Mouse (Mus musculus) testis, adult 2 months (tissue): ENCODE results near the gene Rabl3. TPM values are rescaled to one million over a fixed set of nuclear protein-coding genes. Genes with fewer than 3 reads are reported as not detected.

Experiments
- H3K27ac ChIP-seq: fragments of 200-500 bp; 2 replicates; pipeline ENCODE4 v1.5.1; 2012; ENCODE audit warnings: low read depth, low read length; ENCODE audit not compliant: control insufficient read depth, insufficient read depth
- H3K27me3 ChIP-seq: fragments of 200-500 bp; 2 replicates; pipeline ENCODE4 v1.6.1; 2012; ENCODE audit warnings: mild to moderate bottlenecking, low read length, moderate library complexity; ENCODE audit not compliant: control insufficient read depth, insufficient read depth
- H3K36me3 ChIP-seq: fragments of 200-500 bp; 2 replicates; pipeline ENCODE4 v1.6.1; 2012; ENCODE audit warnings: mild to moderate bottlenecking, low read length; ENCODE audit not compliant: control insufficient read depth, insufficient read depth
- H3K4me1 ChIP-seq: fragments of 200-500 bp; 2 replicates; pipeline ENCODE4 v1.6.1; 2012; ENCODE audit warnings: low read length; ENCODE audit not compliant: control insufficient read depth, insufficient read depth
- H3K4me3 ChIP-seq: fragments of 200-500 bp; 2 replicates; pipeline ENCODE4 v1.5.1; 2012; ENCODE audit warnings: low read depth, mild to moderate bottlenecking, low read length, moderate library complexity, mixed read lengths; ENCODE audit not compliant: control insufficient read depth
- CTCF ChIP-seq: fragments of 200-500 bp; IDR thresholded peaks from 2 replicates; pipeline ENCODE4 v1.5.1; 2012; ENCODE audit warnings: low read depth, mild to moderate bottlenecking, inconsistent platforms, low read length, moderate library complexity; ENCODE audit not compliant: control insufficient read depth, insufficient read depth, insufficient replicate concordance
- POLR2A ChIP-seq: fragments of 200-500 bp; IDR thresholded peaks from 2 replicates; pipeline ENCODE4 v1.6.1; 2012; ENCODE audit warnings: low read depth, mild to moderate bottlenecking, inconsistent platforms, low read length, moderate library complexity; ENCODE audit not compliant: control insufficient read depth
- polyA plus RNA-seq: library from polyadenylated mRNA; depleted of rRNA; stranded (reverse); fragments of >200 nt; gene quantifications from 2 replicates; pipeline ENCODE4 v1.2.3, GENCODE M21; 2012

Gene Rabl3
- polyA plus RNA-seq, 1 experiment: 6.0 TPM

DNA sequence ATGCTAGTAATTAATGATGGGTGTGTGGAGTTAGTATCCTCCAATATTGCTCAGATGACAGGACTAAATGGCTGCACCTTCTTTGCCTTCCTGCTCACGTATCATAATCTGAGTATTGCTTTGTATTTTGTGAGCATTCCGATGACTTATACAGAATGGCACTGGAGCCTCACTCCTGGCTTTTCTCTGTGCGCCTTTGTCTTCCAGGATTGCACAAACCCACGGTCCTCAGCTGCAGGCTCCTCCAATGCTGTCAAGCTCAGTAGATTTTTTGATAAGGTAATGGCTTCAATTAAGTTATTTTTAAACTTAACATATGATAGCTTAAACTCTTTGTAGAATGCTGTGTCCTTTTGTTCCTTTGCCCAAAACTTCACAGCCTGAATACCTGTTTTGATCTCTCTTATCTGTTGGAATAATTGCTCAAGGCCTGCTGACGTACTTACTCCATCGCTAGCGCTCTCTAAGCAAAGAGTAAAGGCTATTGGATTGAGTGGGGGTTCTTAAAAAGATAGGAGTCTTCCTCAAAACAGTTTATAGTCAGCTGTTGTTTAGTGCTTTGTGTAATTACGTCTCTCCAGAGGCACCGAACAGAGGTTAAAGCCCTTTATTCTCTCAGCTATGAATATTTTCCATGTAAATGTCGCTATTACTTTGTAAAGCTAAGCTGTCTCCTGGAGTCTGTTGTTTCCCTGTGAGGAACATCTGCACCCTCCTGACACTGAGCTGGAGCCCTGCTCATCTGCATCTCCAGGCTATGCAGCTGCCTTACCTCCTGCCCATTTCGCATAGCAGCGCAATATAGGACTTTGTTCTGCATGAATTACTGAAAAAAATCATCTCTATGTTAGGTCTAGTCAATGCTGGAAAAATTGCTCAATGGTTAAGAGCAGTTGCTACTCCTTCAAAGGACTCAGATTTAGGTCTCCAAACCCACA, 27.7 kb downstream of the Rabl3 start:
- H3K4me3 ChIP-seq: no peak overlapping the region
- TF ChIP-seq CTCF (no peak), POLR2A (no peak)
- no peaks in the 10 kb centered on the region for H3K4me1 ChIP-seq
- H3K27ac ChIP-seq: no peak overlapping the region
- H3K27me3 ChIP-seq: no peaks in the 10 kb centered on the region
- no peaks in the 10 kb centered on the region for H3K36me3 ChIP-seq

DNA sequence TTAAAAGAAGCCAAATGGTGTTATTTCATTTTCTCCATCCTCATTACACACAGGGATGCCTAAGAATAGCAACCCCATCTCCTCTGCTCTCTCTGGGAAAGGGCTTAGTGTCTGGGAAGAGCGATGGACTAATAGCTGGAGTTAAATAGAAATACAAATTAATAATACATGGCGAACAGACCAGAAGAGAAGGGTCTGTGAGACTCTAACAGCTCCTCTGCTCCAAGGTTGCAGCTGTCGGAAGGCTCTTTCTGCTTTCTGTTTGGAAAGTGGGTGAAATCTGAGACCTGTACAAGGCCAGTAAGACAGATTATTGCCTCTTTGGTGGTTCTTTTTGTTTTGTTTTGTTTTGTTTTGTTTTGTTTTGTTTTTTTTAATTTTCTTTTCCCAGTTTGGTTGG, 31.9 kb downstream of the Rabl3 start:
- Histone ChIP-seq H3K36me3 (no peaks in the 10 kb centered on the region), H3K27me3 (no peaks in the 10 kb centered on the region), H3K27ac (no peak overlapping the region), H3K4me1 (peaks cover 9% of the 10 kb centered on the region), H3K4me3 (no peak overlapping the region)
- TF ChIP-seq POLR2A: no peak

DNA sequence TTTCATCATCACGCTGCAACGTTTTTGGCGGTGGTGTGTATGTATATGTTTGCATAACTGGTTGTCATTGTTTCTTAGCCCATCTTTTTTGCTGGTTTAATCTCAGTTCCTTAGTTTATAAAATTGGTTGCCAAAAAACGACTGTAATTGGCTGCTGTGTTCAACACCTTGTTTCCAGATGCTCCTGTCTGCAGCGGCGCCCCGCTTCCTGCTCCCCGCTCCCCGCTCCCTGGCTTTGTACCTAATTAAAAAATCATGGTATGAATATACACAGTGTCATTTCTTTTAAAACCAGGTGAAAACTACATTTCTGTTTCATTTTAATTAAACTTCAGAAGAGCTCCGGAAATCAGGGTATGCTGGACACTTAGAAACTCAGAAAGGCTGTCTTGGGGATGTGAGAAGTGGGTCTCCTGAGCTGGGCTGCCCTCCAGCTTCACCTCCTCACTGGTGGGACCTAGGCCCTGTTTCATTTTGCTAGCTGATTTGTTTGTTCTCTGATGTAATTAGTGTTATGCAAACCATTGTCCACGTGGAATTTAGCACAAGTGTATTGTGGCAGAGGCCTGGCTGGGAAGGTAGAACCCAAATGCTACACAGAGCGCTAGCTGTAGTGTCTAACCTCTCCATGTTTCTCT, 32.6 kb downstream of the Rabl3 start:
- Histone ChIP-seq H3K36me3 (no peaks in the 10 kb centered on the region), H3K4me3 (no peak overlapping the region), H3K27ac (no peak overlapping the region), H3K27me3 (no peaks in the 10 kb centered on the region), H3K4me1 (peaks cover 9% of the 10 kb centered on the region)
- TF ChIP-seq CTCF (no peak), POLR2A (no peak)

DNA sequence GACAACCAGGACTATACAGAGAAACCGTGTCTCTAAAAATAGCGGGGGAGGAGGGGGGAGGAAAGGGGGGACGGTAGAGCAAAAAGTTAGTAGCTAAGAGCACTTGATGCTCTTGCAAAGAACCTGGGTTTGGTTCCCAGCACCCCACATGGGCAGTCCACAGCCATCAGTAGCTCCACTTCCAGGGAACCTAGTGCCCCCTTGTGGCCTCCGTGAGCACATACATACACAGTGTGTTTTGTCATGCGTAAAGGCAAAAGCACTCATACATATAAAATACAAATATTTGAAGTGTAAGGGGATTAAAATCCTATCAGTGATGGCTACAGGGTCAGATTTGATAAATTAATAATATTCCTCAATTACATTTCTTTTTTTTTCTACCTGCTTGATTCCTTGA, 33.4 kb downstream of the Rabl3 start:
- Histone ChIP-seq H3K27me3 (no peaks in the 10 kb centered on the region), H3K4me3 (no peak overlapping the region), H3K4me1 (peaks cover 9% of the 10 kb centered on the region), H3K36me3 (no peaks in the 10 kb centered on the region), H3K27ac (no peak overlapping the region)
- TF ChIP-seq CTCF: peak; percentile 58; the same call in 1 of the 2 replicates
- TF ChIP-seq POLR2A: no peak

DNA sequence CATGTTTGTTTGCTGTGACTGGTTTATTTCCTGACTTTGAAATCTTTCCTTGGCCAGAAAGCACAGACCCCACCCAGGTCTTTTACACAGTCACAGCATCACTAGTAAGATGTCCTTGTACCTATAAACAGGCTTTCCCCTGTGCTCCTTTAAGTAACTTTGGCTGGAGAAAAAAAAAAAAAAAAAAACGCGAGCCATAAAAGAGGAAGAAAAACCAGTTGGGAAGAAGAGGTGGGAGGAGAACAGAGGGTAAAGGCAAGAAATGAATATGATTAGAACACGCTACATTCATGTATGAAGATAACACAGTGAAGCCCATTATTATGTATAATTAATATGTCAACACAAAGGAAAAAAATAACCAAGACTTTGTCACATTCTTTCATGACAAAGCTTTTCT, 35.6 kb downstream of the Rabl3 start:
- Histone ChIP-seq H3K27ac (no peak overlapping the region), H3K4me1 (peaks cover 9% of the 10 kb centered on the region), H3K4me3 (no peak overlapping the region), H3K27me3 (no peaks in the 10 kb centered on the region), H3K36me3 (no peaks in the 10 kb centered on the region)
- no peak for TF ChIP-seq CTCF
- TF ChIP-seq POLR2A: no peak

DNA sequence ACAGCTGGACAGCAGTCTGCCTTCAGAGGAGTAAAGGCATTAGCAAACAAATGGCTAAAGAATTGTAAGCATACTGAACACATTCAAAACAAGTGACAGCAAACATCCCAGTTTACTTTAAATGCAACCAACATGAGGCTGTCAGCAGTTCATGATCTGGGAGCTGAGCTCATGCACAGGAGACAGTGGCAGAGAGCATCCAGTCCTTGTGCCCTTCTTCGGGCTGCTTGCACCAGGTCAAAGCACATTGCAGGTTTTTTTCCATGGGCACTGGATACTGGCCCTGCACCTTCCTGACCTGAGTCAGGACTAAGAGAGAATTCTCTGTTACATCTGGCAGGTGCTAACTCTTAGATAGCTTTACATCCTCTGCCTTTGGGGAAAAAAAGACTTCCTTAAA, 39.9 kb downstream of the Rabl3 start:
- Histone ChIP-seq H3K27ac (no peak overlapping the region), H3K4me3 (no peak overlapping the region), H3K36me3 (no peaks in the 10 kb centered on the region), H3K4me1 (peaks cover 9% of the 10 kb centered on the region), H3K27me3 (no peaks in the 10 kb centered on the region)
- TF ChIP-seq CTCF: no peak
- TF ChIP-seq POLR2A: no peak

DNA sequence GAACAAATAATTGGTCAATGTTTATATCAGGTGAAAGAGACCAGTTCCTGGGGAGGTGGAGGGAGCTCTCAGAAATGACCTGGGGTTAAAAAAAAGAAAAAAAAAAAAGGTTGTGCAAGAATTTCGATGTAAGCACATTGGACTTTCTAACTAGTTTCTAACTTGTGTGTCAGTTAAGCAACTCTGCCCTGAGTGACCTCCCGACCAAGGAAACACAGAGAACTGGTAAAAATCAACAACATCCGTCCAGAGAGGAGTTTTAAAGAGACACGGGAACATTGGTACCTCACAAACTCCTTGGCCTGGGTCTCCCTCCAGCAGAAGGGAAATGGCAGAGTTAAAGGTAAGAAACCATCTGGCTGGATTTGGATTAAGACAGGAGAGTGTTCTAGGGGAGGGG, 40.3 kb downstream of the Rabl3 start, which contains the start of gene Hgd:
Gene Hgd (plus strand): TSS at position 160 of the 400 bp plus-strand sequence.
- no peaks in the 10 kb centered on the region for H3K36me3 ChIP-seq
- TF ChIP-seq POLR2A: no peak
- TF ChIP-seq CTCF: no peak
- no peak within 1 kb of the TSS for H3K4me3 ChIP-seq
- H3K27ac ChIP-seq: no peak within 1 kb of the TSS
- H3K4me1 ChIP-seq: peaks cover 6% of the 10 kb centered on the region
- no peaks in the 10 kb centered on the region for H3K27me3 ChIP-seq
